Mouse (Mus musculus) ES-Bruce4 (cell line): ENCODE data around the gene Mroh8. TPM values are rescaled to one million over a fixed set of nuclear protein-coding genes. Genes with fewer than 3 reads are reported as not detected.
A peak's percentile ranks its signal among the peaks of the same experiment; 100 is the strongest.

ENCODE experiments used
- H3K27ac ChIP-seq: 2 replicates; pipeline ENCODE4 v1.5.1; 2012; ENCODE audit warnings: low read length, inconsistent platforms; ENCODE audit not compliant: insufficient read depth
- H3K27me3 ChIP-seq: 2 replicates; pipeline ENCODE4 v1.6.1; 2012; ENCODE audit warnings: mild to moderate bottlenecking, low read length, inconsistent platforms; ENCODE audit not compliant: control insufficient read depth, poor library complexity, insufficient read depth, severe bottlenecking
- H3K36me3 ChIP-seq: 2 replicates; pipeline ENCODE4 v1.6.1; 2012; ENCODE audit warnings: inconsistent platforms, mild to moderate bottlenecking, low read length, moderate library complexity; ENCODE audit not compliant: control insufficient read depth, poor library complexity, insufficient read depth, severe bottlenecking
- H3K4me1 ChIP-seq: one replicate; pipeline ENCODE4 v1.8.1; 2011; ENCODE audit warnings: low read length; ENCODE audit not compliant: control insufficient read depth, insufficient read depth
- H3K4me3 ChIP-seq: 2 replicates; pipeline ENCODE4 v1.5.1; 2011; ENCODE audit warnings: low read depth, mild to moderate bottlenecking, low read length
- H3K9ac ChIP-seq: 2 replicates; pipeline ENCODE4 v1.6.1; 2012; ENCODE audit warnings: low read depth, mild to moderate bottlenecking, inconsistent platforms; ENCODE audit not compliant: poor library complexity, severe bottlenecking
- H3K9me3 ChIP-seq: replicated peaks from 2 replicates; pipeline ENCODE4 v1.6.1; 2012; ENCODE audit warnings: mild to moderate bottlenecking, low read length, inconsistent platforms; ENCODE audit not compliant: control insufficient read depth, poor library complexity, insufficient read depth, severe bottlenecking
- CTCF ChIP-seq: IDR thresholded peaks from one replicate; pipeline ENCODE4 v1.8.1; 2011; ENCODE audit warnings: low read depth, low read length
- EP300 ChIP-seq: IDR thresholded peaks from 2 replicates; pipeline ENCODE4 v1.6.1; 2011; ENCODE audit warnings: low read depth, low read length; ENCODE audit not compliant: insufficient read depth
- POLR2A ChIP-seq: IDR thresholded peaks from one replicate; pipeline ENCODE4 v1.8.1; 2011; ENCODE audit warnings: low read length; ENCODE audit not compliant: insufficient read depth
- polyA plus RNA-seq: library from polyadenylated mRNA; stranded (reverse); fragments of >200 nt; gene quantifications from 2 replicates; pipeline ENCODE4 v1.2.4, GENCODE M21; 2011; ENCODE audit warnings: low read depth; ENCODE audit not compliant: missing spikeins, insufficient read depth, insufficient read length

Gene Mroh8
- polyA plus RNA-seq, 1 experiment, result 0.37 TPM

GRCm38 (mm10) chr2:157303096-157303495 is 23.7 kb upstream of the Mroh8 start:
- TF ChIP-seq CTCF, result no peak
- no peak for TF ChIP-seq POLR2A
- no peak for TF ChIP-seq EP300
- Histone ChIP-seq H3K27me3 (no peaks in the 10 kb centered on the region), H3K36me3 (peaks cover 59% of the 10 kb centered on the region), H3K9me3 (no peaks in the 10 kb centered on the region), H3K4me1 (no peaks in the 10 kb centered on the region), H3K4me3 (no peak overlapping the region), H3K9ac (no peak overlapping the region), H3K27ac (no peak overlapping the region)

GRCm38 (mm10) chr2:157300051-157300450 is 20.7 kb upstream of the Mroh8 start:
- TF ChIP-seq CTCF (no peak), POLR2A (no peak), EP300 (no peak)
- peaks cover 75% of the 10 kb centered on the region for H3K36me3 ChIP-seq
- H3K4me3 ChIP-seq, result no peak overlapping the region

GRCm38 (mm10) chr2:157296105-157296689 is 16.8 kb upstream of the Mroh8 start:
- no peaks in the 10 kb centered on the region for H3K4me1 ChIP-seq
- H3K36me3 ChIP-seq, result peaks cover 74% of the 10 kb centered on the region
- H3K27me3 ChIP-seq, result no peaks in the 10 kb centered on the region
- no peak for TF ChIP-seq POLR2A
- no peak overlapping the region for H3K27ac ChIP-seq
- no peak overlapping the region for H3K4me3 ChIP-seq
- H3K9me3 ChIP-seq, result no peaks in the 10 kb centered on the region
- no peak overlapping the region for H3K9ac ChIP-seq

More at GRCm38 (mm10) chr2:157300051-157300450, 20.7 kb upstream of the Mroh8 start:
- no peaks in the 10 kb centered on the region for H3K9me3 ChIP-seq
- no peaks in the 10 kb centered on the region for H3K4me1 ChIP-seq
- H3K9ac ChIP-seq, result no peak overlapping the region
- H3K27ac ChIP-seq, result no peak overlapping the region
- H3K27me3 ChIP-seq, result no peaks in the 10 kb centered on the region

- Histone ChIP-seq H3K27me3 (no peaks in the 10 kb centered on the region), H3K27ac (no peak overlapping the region), H3K36me3 (peaks cover 64% of the 10 kb centered on the region), H3K4me1 (no peaks in the 10 kb centered on the region), H3K9me3 (no peaks in the 10 kb centered on the region), H3K9ac (no peak overlapping the region), H3K4me3 (no peak overlapping the region)
- TF ChIP-seq POLR2A (no peak), EP300 (no peak), CTCF (peak; percentile 78)
These were observed 12.7 kb upstream of the Mroh8 start for GRCm38 (mm10) chr2:157292093-157292492.

GRCm38 (mm10) chr2:157288996-157289395 is 9.6 kb upstream of the Mroh8 start:
- H3K9me3 ChIP-seq, result no peaks in the 10 kb centered on the region
- H3K4me3 ChIP-seq, result no peak overlapping the region
- no peak overlapping the region for H3K9ac ChIP-seq
- H3K27ac ChIP-seq, result no peak overlapping the region
- TF ChIP-seq CTCF (no peak), POLR2A (no peak), EP300 (no peak)
- peaks cover 57% of the 10 kb centered on the region for H3K36me3 ChIP-seq
- no peaks in the 10 kb centered on the region for H3K27me3 ChIP-seq
- no peaks in the 10 kb centered on the region for H3K4me1 ChIP-seq

- TF ChIP-seq CTCF, result peak; percentile 30
- TF ChIP-seq POLR2A, result no peak
- Histone ChIP-seq H3K4me1 (peaks cover 7% of the 10 kb centered on the region), H3K27ac (no peak overlapping the region), H3K9ac (no peak overlapping the region), H3K9me3 (no peaks in the 10 kb centered on the region), H3K36me3 (peaks cover 47% of the 10 kb centered on the region), H3K4me3 (no peak overlapping the region), H3K27me3 (no peaks in the 10 kb centered on the region)
These were observed 8.2 kb upstream of the Mroh8 start for GRCm38 (mm10) chr2:157287542-157287941.
